Mouse (Mus musculus): Measurements from ENCODE around the gene Lce6a. TPM values are rescaled to one million over a fixed set of nuclear protein-coding genes. Genes with fewer than 3 reads are reported as not detected.

Gene Lce6a
- polyA plus RNA-seq, 2 experiments = not detected

- 22% methylated on average over 2 of the region's 2 CpGs for WGBS (ENCODE audit: insufficient replicate concordance)
Observed at GRCm38 (mm10) chr3:92572514-92573155, 48.8 kb downstream of the Lce6a start.

More at GRCm38 (mm10) chr3:92572514-92573155, 48.8 kb downstream of the Lce6a start:
- no peak for TF ChIP-seq EP300 (IDR thresholded peaks at IDR 0.05; ENCODE audit: low read depth)
- no peak for TF ChIP-seq CTCF (IDR thresholded peaks at IDR 0.05; ENCODE audit: low read depth)
- ATAC-seq (ENCODE audit: insufficient read depth) = no peak
- Histone ChIP-seq H3K27ac (no peak overlapping the region), H3K27me3 (ENCODE audit: control insufficient read depth, insufficient read depth, low read length) (no peaks in the 10 kb centered on the region), H3K36me3 (replicated peaks; ENCODE audit: control insufficient read depth, insufficient read depth, low read depth) (no peaks in the 10 kb centered on the region), H3K9ac (replicated peaks) (no peak overlapping the region), H3K4me2 (ENCODE audit: low read depth) (no peak overlapping the region), H3K4me1 (replicated peaks; ENCODE audit: control insufficient read depth in 2 of 2, insufficient read depth in 2 of 2, low read length in 1 of 2) (no peaks in the 10 kb centered on the region), H3K9me3 (ENCODE audit: control insufficient read depth, low read length) (no peaks in the 10 kb centered on the region), H3K4me3 (ENCODE audit: insufficient read depth in 1 of 2, low read depth in 2 of 2, low read length in 2 of 2) (no peak overlapping the region)
- no peak for DNase-seq (ENCODE audit: low read depth in 3 of 3, low spot score in 3 of 3)

Other genes starting within 250 kb of the Lce6a start
- not detected in 2 replicates for gene Sprr2h, start 236.0 kb downstream of the Lce6a start, polyA plus RNA-seq (2012; rRNA removed)
- not detected in 2 replicates for gene Sprr2h, start 236.0 kb downstream of the Lce6a start, polyA plus RNA-seq (2014; fragmentation: Nextera tagmentation; extraction: Ambion mirVana)
- not detected in 2 replicates for gene Sprr2i, start 213.7 kb downstream of the Lce6a start, polyA plus RNA-seq (2012; rRNA removed)
- gene Sprr2i, start 213.7 kb downstream of the Lce6a start, polyA plus RNA-seq (2014; fragmentation: Nextera tagmentation; extraction: Ambion mirVana) = not detected in 2 replicates
- gene Sprr2j-ps, start 203.6 kb downstream of the Lce6a start, polyA plus RNA-seq (2012; rRNA removed) = not detected in 2 replicates
- gene Sprr2j-ps, start 203.6 kb downstream of the Lce6a start, polyA plus RNA-seq (2014; fragmentation: Nextera tagmentation; extraction: Ambion mirVana) = not detected in 2 replicates
- 2.7 and 3.8 TPM in 2 replicates for gene Gm9774, start 192.2 kb downstream of the Lce6a start, polyA plus RNA-seq (2012; rRNA removed)
- gene Gm9774, start 192.2 kb downstream of the Lce6a start, polyA plus RNA-seq (2014; fragmentation: Nextera tagmentation; extraction: Ambion mirVana) = 5.1 and 5.6 TPM in 2 replicates
- not detected in 2 replicates for gene Sprr2k, start 189.1 kb downstream of the Lce6a start, polyA plus RNA-seq (2012; rRNA removed)
- gene Sprr2k, start 189.1 kb downstream of the Lce6a start, polyA plus RNA-seq (2014; fragmentation: Nextera tagmentation; extraction: Ambion mirVana) = not detected in 2 replicates
- gene Sprr1b, start 182.9 kb downstream of the Lce6a start, polyA plus RNA-seq (2012; rRNA removed) = not detected in 2 replicates
- gene Sprr1b, start 182.9 kb downstream of the Lce6a start, polyA plus RNA-seq (2014; fragmentation: Nextera tagmentation; extraction: Ambion mirVana) = not detected in 2 replicates
- gene Sprr3, start 162.9 kb downstream of the Lce6a start, polyA plus RNA-seq (2012; rRNA removed) = not detected in 2 replicates
- not detected in 2 replicates for gene Sprr3, start 162.9 kb downstream of the Lce6a start, polyA plus RNA-seq (2014; fragmentation: Nextera tagmentation; extraction: Ambion mirVana)
- gene Sprr1a, start 135.8 kb downstream of the Lce6a start, polyA plus RNA-seq (2012; rRNA removed) = not detected in 2 replicates
- not detected in 2 replicates for gene Sprr1a, start 135.8 kb downstream of the Lce6a start, polyA plus RNA-seq (2014; fragmentation: Nextera tagmentation; extraction: Ambion mirVana)
- not detected in 2 replicates for gene Sprr4, start 121.2 kb downstream of the Lce6a start, polyA plus RNA-seq (2012; rRNA removed)
- not detected in 2 replicates for gene Sprr4, start 121.2 kb downstream of the Lce6a start, polyA plus RNA-seq (2014; fragmentation: Nextera tagmentation; extraction: Ambion mirVana)
- gene 2310046K23Rik, start 87.1 kb downstream of the Lce6a start, polyA plus RNA-seq (2012; rRNA removed) = not detected in 2 replicates
- not detected in 2 replicates for gene 2310046K23Rik, start 87.1 kb downstream of the Lce6a start, polyA plus RNA-seq (2014; fragmentation: Nextera tagmentation; extraction: Ambion mirVana)
- 0.02 and 0.03 TPM in 2 replicates for gene Ivl, start 47.9 kb downstream of the Lce6a start, polyA plus RNA-seq (2012; rRNA removed)
- not detected in 2 replicates for gene Ivl, start 47.9 kb downstream of the Lce6a start, polyA plus RNA-seq (2014; fragmentation: Nextera tagmentation; extraction: Ambion mirVana)
- 0.22 TPM in 1 of 2 replicates, not detected in the other for gene Smcp, start 32.7 kb downstream of the Lce6a start, polyA plus RNA-seq (2012; rRNA removed)
- gene Smcp, start 32.7 kb downstream of the Lce6a start, polyA plus RNA-seq (2014; fragmentation: Nextera tagmentation; extraction: Ambion mirVana) = not detected in 2 replicates
- not detected in 2 replicates for gene 2210017I01Rik, start 14.2 kb downstream of the Lce6a start, polyA plus RNA-seq (2012; rRNA removed)
- not detected in 2 replicates for gene 2210017I01Rik, start 14.2 kb downstream of the Lce6a start, polyA plus RNA-seq (2014; fragmentation: Nextera tagmentation; extraction: Ambion mirVana)
- not detected in 2 replicates for gene Lce1a1, start 26.6 kb upstream of the Lce6a start, polyA plus RNA-seq (2012; rRNA removed)
- gene Lce1a1, start 26.6 kb upstream of the Lce6a start, polyA plus RNA-seq (2014; fragmentation: Nextera tagmentation; extraction: Ambion mirVana) = not detected in 2 replicates
- gene Lce1b, start 35.3 kb upstream of the Lce6a start, polyA plus RNA-seq (2012; rRNA removed) = not detected in 2 replicates
- gene Lce1b, start 35.3 kb upstream of the Lce6a start, polyA plus RNA-seq (2014; fragmentation: Nextera tagmentation; extraction: Ambion mirVana) = not detected in 2 replicates
- gene Lce1a2, start 48.7 kb upstream of the Lce6a start, polyA plus RNA-seq (2012; rRNA removed) = not detected in 2 replicates
- gene Lce1a2, start 48.7 kb upstream of the Lce6a start, polyA plus RNA-seq (2014; fragmentation: Nextera tagmentation; extraction: Ambion mirVana) = not detected in 2 replicates
- gene Lce1c, start 57.6 kb upstream of the Lce6a start, polyA plus RNA-seq (2012; rRNA removed) = not detected in 2 replicates
- not detected in 2 replicates for gene Lce1c, start 57.6 kb upstream of the Lce6a start, polyA plus RNA-seq (2014; fragmentation: Nextera tagmentation; extraction: Ambion mirVana)
- gene Lce1d, start 65.5 kb upstream of the Lce6a start, polyA plus RNA-seq (2012; rRNA removed) = not detected in 2 replicates
- not detected in 2 replicates for gene Lce1d, start 65.5 kb upstream of the Lce6a start, polyA plus RNA-seq (2014; fragmentation: Nextera tagmentation; extraction: Ambion mirVana)
- not detected in 2 replicates for gene Lce1e, start 87.4 kb upstream of the Lce6a start, polyA plus RNA-seq (2012; rRNA removed)
- gene Lce1e, start 87.4 kb upstream of the Lce6a start, polyA plus RNA-seq (2014; fragmentation: Nextera tagmentation; extraction: Ambion mirVana) = not detected in 2 replicates
- not detected in 2 replicates for gene Lce1f, start 98.7 kb upstream of the Lce6a start, polyA plus RNA-seq (2012; rRNA removed)
- gene Lce1f, start 98.7 kb upstream of the Lce6a start, polyA plus RNA-seq (2014; fragmentation: Nextera tagmentation; extraction: Ambion mirVana) = not detected in 2 replicates
- not detected in 2 replicates for gene Gm38119, start 117.4 kb upstream of the Lce6a start, polyA plus RNA-seq (2012; rRNA removed)
- not detected in 2 replicates for gene Gm38119, start 117.4 kb upstream of the Lce6a start, polyA plus RNA-seq (2014; fragmentation: Nextera tagmentation; extraction: Ambion mirVana)
- gene Lce1g, start 130.7 kb upstream of the Lce6a start, polyA plus RNA-seq (2012; rRNA removed) = not detected in 2 replicates
- gene Lce1g, start 130.7 kb upstream of the Lce6a start, polyA plus RNA-seq (2014; fragmentation: Nextera tagmentation; extraction: Ambion mirVana) = not detected in 2 replicates
- gene Lce1h, start 143.4 kb upstream of the Lce6a start, polyA plus RNA-seq (2012; rRNA removed) = not detected in 2 replicates
- gene Lce1h, start 143.4 kb upstream of the Lce6a start, polyA plus RNA-seq (2014; fragmentation: Nextera tagmentation; extraction: Ambion mirVana) = not detected in 2 replicates
- not detected in 2 replicates for gene Lce1i, start 157.2 kb upstream of the Lce6a start, polyA plus RNA-seq (2012; rRNA removed)
- gene Lce1i, start 157.2 kb upstream of the Lce6a start, polyA plus RNA-seq (2014; fragmentation: Nextera tagmentation; extraction: Ambion mirVana) = not detected in 2 replicates
- gene Lce1j, start 168.9 kb upstream of the Lce6a start, polyA plus RNA-seq (2012; rRNA removed) = not detected in 2 replicates
- gene Lce1j, start 168.9 kb upstream of the Lce6a start, polyA plus RNA-seq (2014; fragmentation: Nextera tagmentation; extraction: Ambion mirVana) = not detected in 2 replicates
- gene Lce1k, start 186.2 kb upstream of the Lce6a start, polyA plus RNA-seq (2012; rRNA removed) = not detected in 2 replicates
- not detected in 2 replicates for gene Lce1k, start 186.2 kb upstream of the Lce6a start, polyA plus RNA-seq (2014; fragmentation: Nextera tagmentation; extraction: Ambion mirVana)
- gene Kprp, start 205.6 kb upstream of the Lce6a start, polyA plus RNA-seq (2012; rRNA removed) = not detected in 2 replicates
- not detected in 2 replicates for gene Kprp, start 205.6 kb upstream of the Lce6a start, polyA plus RNA-seq (2014; fragmentation: Nextera tagmentation; extraction: Ambion mirVana)
- gene Lce1l, start 229.6 kb upstream of the Lce6a start, polyA plus RNA-seq (2012; rRNA removed) = not detected in 2 replicates
- gene Lce1l, start 229.6 kb upstream of the Lce6a start, polyA plus RNA-seq (2014; fragmentation: Nextera tagmentation; extraction: Ambion mirVana) = not detected in 2 replicates
- gene 2310050C09Rik, start 248.6 kb upstream of the Lce6a start, polyA plus RNA-seq (2012; rRNA removed) = not detected in 2 replicates
- gene 2310050C09Rik, start 248.6 kb upstream of the Lce6a start, polyA plus RNA-seq (2014; fragmentation: Nextera tagmentation; extraction: Ambion mirVana) = not detected in 2 replicates

Data from liver, embryonic 14.5 days (tissue).